Mouse (Mus musculus) olfactory bulb, adult 2 months (tissue): ENCODE results near the gene Naa35.

Experiments used
- CTCF ChIP-seq: fragments of 200-500 bp; IDR thresholded peaks from 2 replicates; pipeline ENCODE4 v1.5.1; 2012; ENCODE audit warnings: low read depth, mild to moderate bottlenecking, low read length, moderate library complexity; ENCODE audit not compliant: insufficient read depth
- POLR2A ChIP-seq: fragments of 200-500 bp; IDR thresholded peaks from 2 replicates; pipeline ENCODE4 v1.6.1; 2012; ENCODE audit warnings: mild to moderate bottlenecking, low read depth, low read length, moderate library complexity; ENCODE audit not compliant: insufficient read depth

- no peak for TF ChIP-seq CTCF
- no peak for TF ChIP-seq POLR2A
Measured at GRCm38 (mm10) chr13:59640178-59640440, 55.0 kb downstream of the Naa35 start.
